Mouse (Mus musculus) kidney, adult 2 months (tissue): ENCODE measurements around the gene Dnajc27.

Source experiments
- CTCF ChIP-seq: fragments of 200-500 bp; conservative IDR thresholded peaks from 2 replicates; pipeline ENCODE4 v1.5.1; 2011; ENCODE audit warnings: low read depth, mild to moderate bottlenecking, control low read depth, low read length, moderate library complexity, mixed read lengths; ENCODE audit not compliant: insufficient read depth, insufficient read length
- POLR2A ChIP-seq: fragments of 200-500 bp; IDR thresholded peaks from one replicate; pipeline ENCODE4 v1.6.1; 2011; ENCODE audit warnings: low read depth, low read length, control low read depth

GRCm38 (mm10) chr12:4151969-4152368 lies 69.6 kb downstream of the Dnajc27 start:
- TF ChIP-seq CTCF = no peak
- TF ChIP-seq POLR2A = no peak
